Mouse (Mus musculus) fat pad, adult 2 months (tissue): ENCODE data around the gene Optn.

Source experiments
- DNase-seq: peaks from one replicate; pipeline ENCODE4 v3.0.0-alpha.2; 2011; ENCODE audit warnings: low read depth, low spot score; ENCODE audit errors: extremely low read depth

Optn gene

GRCm38 (mm10) chr2:4993584-4993983, 70.3 kb downstream of the Optn start:
- no peak for DNase-seq

GRCm38 (mm10) chr2:4988826-4989424, 74.9 kb downstream of the Optn start:
- DNase-seq, result no peak

GRCm38 (mm10) chr2:4987388-4988180, 76.3 kb downstream of the Optn start:
- no peak for DNase-seq

GRCm38 (mm10) chr2:4986798-4987197, 77.1 kb downstream of the Optn start:
- peak; percentile 61 for DNase-seq

- DNase-seq, result no peak
Measured at GRCm38 (mm10) chr2:4985000-4985399, 78.9 kb downstream of the Optn start.

- DNase-seq, result no peak
Measured at GRCm38 (mm10) chr2:4983987-4984386, 79.9 kb downstream of the Optn start.

GRCm38 (mm10) chr2:4978091-4978490, 85.8 kb downstream of the Optn start:
- no peak for DNase-seq

GRCm38 (mm10) chr2:4975807-4976206, 88.0 kb downstream of the Optn start, which contains the start of gene Ucma:
TSS of gene Ucma (plus strand) at chr2:4976122.
- DNase-seq, result no peak
